Mouse (Mus musculus): ENCODE measurements around the gene Mpzl2. TPM values are rescaled to one million over a fixed set of nuclear protein-coding genes. Genes with fewer than 3 reads are reported as not detected.

Gene Mpzl2
- not detected for total RNA-seq (2018; cell fraction: chromatin; rRNA removed)
- total RNA-seq (2018; cell fraction: cytosol; rRNA removed): under 1 TPM in 1 of 26 experiments, not detected in 25; 0.14 TPM
- not detected for total RNA-seq (2018; cell fraction: nucleus; rRNA removed)
- not detected in 3 replicates for polyA plus RNA-seq (2018)

GRCm38 (mm10) chr9:45039499-45039898 is at the start of gene Mpzl2:
Mpzl2 (plus strand) TSS chr9:45039799.
- WGBS (ENCODE audit: missing documents): 70% methylated on average over 5 of the region's 5 CpGs
- H3K79me2 ChIP-seq (ENCODE audit: inconsistent target): no peaks in the 10 kb centered on the region
- no peak within 1 kb of the TSS for H3K4me3 ChIP-seq (ENCODE audit: inconsistent target)
- H3K36me3 ChIP-seq (ENCODE audit: inconsistent target): no peaks in the 10 kb centered on the region
- no peak within 1 kb of the TSS for H3K27ac ChIP-seq

GRCm38 (mm10) chr9:44991821-44992220 is 47.8 kb upstream of the Mpzl2 start:
- Histone ChIP-seq H3K36me3 (ENCODE audit: inconsistent target) (no peaks in the 10 kb centered on the region), H3K79me2 (ENCODE audit: inconsistent target) (no peaks in the 10 kb centered on the region), H3K27ac (no peak overlapping the region), H3K4me3 (ENCODE audit: inconsistent target) (no peak overlapping the region)
- WGBS (ENCODE audit: missing documents): 88% methylated on average over 2 of the region's 2 CpGs

GRCm38 (mm10) chr9:44992271-44992670 is 47.3 kb upstream of the Mpzl2 start:
- Histone ChIP-seq H3K4me3 (ENCODE audit: inconsistent target) (no peak overlapping the region), H3K79me2 (ENCODE audit: inconsistent target) (no peaks in the 10 kb centered on the region), H3K36me3 (ENCODE audit: inconsistent target) (no peaks in the 10 kb centered on the region), H3K27ac (no peak overlapping the region)

- 75% methylated on average over 2 of the region's 2 CpGs for WGBS (ENCODE audit: missing documents)
- no peaks in the 10 kb centered on the region for H3K36me3 ChIP-seq (ENCODE audit: inconsistent target)
- no peak overlapping the region for H3K4me3 ChIP-seq (ENCODE audit: inconsistent target)
- H3K79me2 ChIP-seq (ENCODE audit: inconsistent target): no peaks in the 10 kb centered on the region
- no peak overlapping the region for H3K27ac ChIP-seq
Observed at GRCm38 (mm10) chr9:44993268-44993667, 46.3 kb upstream of the Mpzl2 start.

GRCm38 (mm10) chr9:44994962-44995361 is 44.6 kb upstream of the Mpzl2 start:
- Histone ChIP-seq H3K4me3 (ENCODE audit: inconsistent target) (no peak overlapping the region), H3K27ac (no peak overlapping the region)
- WGBS (ENCODE audit: missing documents): 93% methylated on average over 4 of the region's 4 CpGs

GRCm38 (mm10) chr9:44996590-44996989 is 43.0 kb upstream of the Mpzl2 start:
- H3K27ac ChIP-seq: no peak overlapping the region
- no peaks in the 10 kb centered on the region for H3K36me3 ChIP-seq (ENCODE audit: inconsistent target)
- no peak overlapping the region for H3K4me3 ChIP-seq (ENCODE audit: inconsistent target)
- no peaks in the 10 kb centered on the region for H3K79me2 ChIP-seq (ENCODE audit: inconsistent target)
- 96% methylated on average over 7 of the region's 7 CpGs for WGBS (ENCODE audit: missing documents)

More at GRCm38 (mm10) chr9:44994962-44995361, 44.6 kb upstream of the Mpzl2 start:
- H3K79me2 ChIP-seq (ENCODE audit: inconsistent target): no peaks in the 10 kb centered on the region
- H3K36me3 ChIP-seq (ENCODE audit: inconsistent target): no peaks in the 10 kb centered on the region

GRCm38 (mm10) chr9:44998138-44998537 is 41.5 kb upstream of the Mpzl2 start:
- Histone ChIP-seq H3K36me3 (ENCODE audit: inconsistent target) (no peaks in the 10 kb centered on the region), H3K4me3 (ENCODE audit: inconsistent target) (no peak overlapping the region), H3K79me2 (ENCODE audit: inconsistent target) (no peaks in the 10 kb centered on the region), H3K27ac (no peak overlapping the region)
- WGBS (ENCODE audit: missing documents): 42% methylated on average over 11 of the region's 11 CpGs

- no peak overlapping the region for H3K4me3 ChIP-seq (ENCODE audit: inconsistent target)
- H3K79me2 ChIP-seq (ENCODE audit: inconsistent target): no peaks in the 10 kb centered on the region
- WGBS (ENCODE audit: missing documents): 69% methylated on average over 6 of the region's 6 CpGs
- no peaks in the 10 kb centered on the region for H3K36me3 ChIP-seq (ENCODE audit: inconsistent target)
- no peak overlapping the region for H3K27ac ChIP-seq
Observed at GRCm38 (mm10) chr9:44999171-44999570, 40.4 kb upstream of the Mpzl2 start.

GRCm38 (mm10) chr9:44999776-45000175 is 39.8 kb upstream of the Mpzl2 start:
- H3K79me2 ChIP-seq (ENCODE audit: inconsistent target): no peaks in the 10 kb centered on the region
- no peaks in the 10 kb centered on the region for H3K36me3 ChIP-seq (ENCODE audit: inconsistent target)
- 85% methylated on average over 5 of the region's 5 CpGs for WGBS (ENCODE audit: missing documents)
- no peak overlapping the region for H3K27ac ChIP-seq
- no peak overlapping the region for H3K4me3 ChIP-seq (ENCODE audit: inconsistent target)

GRCm38 (mm10) chr9:45000249-45000648 is 39.4 kb upstream of the Mpzl2 start:
- Histone ChIP-seq H3K4me3 (ENCODE audit: inconsistent target) (no peak overlapping the region), H3K36me3 (ENCODE audit: inconsistent target) (no peaks in the 10 kb centered on the region), H3K79me2 (ENCODE audit: inconsistent target) (no peaks in the 10 kb centered on the region), H3K27ac (no peak overlapping the region)
- WGBS (ENCODE audit: missing documents): 93% methylated on average over 3 of the region's 3 CpGs

- Histone ChIP-seq H3K79me2 (ENCODE audit: inconsistent target) (no peaks in the 10 kb centered on the region), H3K4me3 (ENCODE audit: inconsistent target) (no peak overlapping the region), H3K27ac (no peak overlapping the region), H3K36me3 (ENCODE audit: inconsistent target) (no peaks in the 10 kb centered on the region)
- WGBS (ENCODE audit: missing documents): 81% methylated on average over 12 of the region's 12 CpGs
Observed at GRCm38 (mm10) chr9:45007404-45007803, 32.2 kb upstream of the Mpzl2 start.

- Histone ChIP-seq H3K36me3 (ENCODE audit: inconsistent target) (no peaks in the 10 kb centered on the region), H3K79me2 (ENCODE audit: inconsistent target) (no peaks in the 10 kb centered on the region), H3K27ac (no peak overlapping the region), H3K4me3 (ENCODE audit: inconsistent target) (no peak overlapping the region)
- 90% methylated on average over 4 of the region's 4 CpGs for WGBS (ENCODE audit: missing documents)
Observed at GRCm38 (mm10) chr9:45008342-45008741, 31.3 kb upstream of the Mpzl2 start.

- Histone ChIP-seq H3K36me3 (ENCODE audit: inconsistent target) (no peaks in the 10 kb centered on the region), H3K27ac (no peak within 1 kb of the TSS), H3K79me2 (ENCODE audit: inconsistent target) (no peaks in the 10 kb centered on the region), H3K4me3 (ENCODE audit: inconsistent target) (no peak within 1 kb of the TSS)
- WGBS (ENCODE audit: missing documents): 90% methylated on average over 19 of the region's 19 CpGs
Observed at GRCm38 (mm10) chr9:45009180-45010078, 30.2 kb upstream of the Mpzl2 start, which contains the start of gene Cd3e. Cd3e (minus strand) TSS chr9:45009627.

- no peak overlapping the region for H3K27ac ChIP-seq
- H3K79me2 ChIP-seq (ENCODE audit: inconsistent target): no peaks in the 10 kb centered on the region
- H3K4me3 ChIP-seq (ENCODE audit: inconsistent target): no peak overlapping the region
- H3K36me3 ChIP-seq (ENCODE audit: inconsistent target): no peaks in the 10 kb centered on the region
- 46% methylated on average over 4 of the region's 4 CpGs for WGBS (ENCODE audit: missing documents)
Observed at GRCm38 (mm10) chr9:45010461-45010860, 29.1 kb upstream of the Mpzl2 start.

GRCm38 (mm10) chr9:45011291-45011690 is 28.3 kb upstream of the Mpzl2 start:
- 71% methylated on average over 5 of the region's 6 CpGs for WGBS (ENCODE audit: missing documents)
- Histone ChIP-seq H3K36me3 (ENCODE audit: inconsistent target) (no peaks in the 10 kb centered on the region), H3K79me2 (ENCODE audit: inconsistent target) (no peaks in the 10 kb centered on the region), H3K27ac (no peak overlapping the region), H3K4me3 (ENCODE audit: inconsistent target) (no peak overlapping the region)

All from macrophage (primary cell).